ENCODE assay signal across 27 mouse cellular contexts in the genomic region with DNA sequence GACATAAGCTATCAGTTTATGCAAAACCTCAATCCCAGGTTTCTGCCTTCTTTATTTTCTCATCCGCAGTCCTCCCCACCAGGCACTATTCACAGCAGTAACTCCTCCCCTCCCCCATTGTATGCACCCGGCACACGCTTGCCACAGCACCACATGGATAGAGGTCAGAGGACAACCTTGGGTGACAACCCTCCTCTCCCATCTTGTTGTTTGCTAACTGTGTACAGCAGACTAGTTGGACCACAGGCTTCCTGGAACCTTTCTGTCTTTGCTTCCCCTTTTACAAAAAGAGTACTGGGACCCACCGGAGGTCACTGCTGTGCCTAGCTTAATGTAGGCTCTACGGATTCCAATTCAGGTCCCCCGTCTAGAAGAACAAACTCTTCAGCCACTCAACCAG. TPM values are rescaled to one million over a fixed set of nuclear protein-coding genes. Genes with fewer than 3 reads are reported as not detected.
DNase-seq lines count a peak whose midpoint lies in the region; ATAC-seq and TF ChIP-seq lines count a peak whose summit lies in the region.
"Had no signal": no experiment of that assay in that cellular context is flagged by ENCODE, and none has a peak within 500 bp of the region (broad histone marks: within the 10 kb centered on the region; RNA-seq: fewer than 3 reads in every experiment).

No protein-coding gene starts in this region.

- peaks cover 18% of the 10 kb centered on the region for H3K36me3 ChIP-seq in liver, postnatal 0 days (replicated peaks; ENCODE audit: insufficient read depth, low read length)
- H3K36me3 ChIP-seq in splenic B cell, adult 2 months (ENCODE audit: control insufficient read depth, insufficient read depth, low read length, poor library complexity, severe bottlenecking), result peaks cover 16% of the 10 kb centered on the region
- H3K36me3 ChIP-seq: intestine, embryonic 15.5 days had no signal

- no peaks in the 10 kb centered on the region for H3K27me3 ChIP-seq in liver, postnatal 0 days (ENCODE audit: insufficient read depth, low read length)
- no peaks in the 10 kb centered on the region for H3K27me3 ChIP-seq in splenic B cell, adult 2 months (ENCODE audit: control insufficient read depth, insufficient read depth, low read length, poor library complexity, severe bottlenecking)
- H3K27me3 ChIP-seq: heart, embryonic 15.5 days; hindbrain, embryonic 15.5 days; intestine, embryonic 15.5 days; limb, embryonic 13.5 days; midbrain, embryonic 15.5 days; neural tube, embryonic 13.5 days; stomach, embryonic 15.5 days had no signal

- TF ChIP-seq CTCF in bone marrow, adult 2 months (IDR thresholded peaks at IDR 0.05; ENCODE audit: control insufficient read depth, insufficient read depth, low read length), result no peak
- no peak for TF ChIP-seq CTCF in liver, postnatal 0 days (IDR thresholded peaks at IDR 0.05; ENCODE audit: low read depth)

- H3K4me3 ChIP-seq in bone marrow, adult 2 months (replicated peaks; ENCODE audit: control insufficient read depth, low read depth, low read length), result no peak overlapping the region
- no peak overlapping the region for H3K4me3 ChIP-seq in liver, postnatal 0 days (ENCODE audit: low read depth, low read length)
- H3K4me3 ChIP-seq: forebrain, embryonic 10.5 days; heart, adult 2 months; heart, embryonic 15.5 days; hindbrain, embryonic 15.5 days; intestine, embryonic 15.5 days; limb, embryonic 13.5 days; midbrain, embryonic 15.5 days; neural tube, embryonic 13.5 days; stomach, embryonic 15.5 days had no signal

- H3K9ac ChIP-seq in liver, postnatal 0 days (replicated peaks), result no peak overlapping the region
- H3K9ac ChIP-seq: heart, embryonic 15.5 days; hindbrain, embryonic 15.5 days; intestine, embryonic 15.5 days; limb, embryonic 13.5 days; lung, embryonic 14.5 days; midbrain, embryonic 15.5 days; neural tube, embryonic 13.5 days; stomach, embryonic 15.5 days had no signal

- DNase-seq in liver, result peak; percentile 24
- DNase-seq in liver, postnatal 0 days, result no peak
- peak; percentile 7 for DNase-seq in splenic B cell, adult 2 months (ENCODE audit: low read depth, low spot score)
- DNase-seq in heart, adult 9 months (ENCODE audit: low spot score in 2 of 2), result no peak
- no peak for DNase-seq in gastrocnemius, postnatal 10 days
- DNase-seq in layer of hippocampus, postnatal 10 days (ENCODE audit: low spot score in 2 of 2), result no peak
- DNase-seq: adrenal gland, postnatal 25 days; cerebellum, adult 11 months; cerebellum, adult 9-11 months; gastrocnemius, postnatal 25 days; heart, adult 2 months; heart, postnatal 36 days; kidney, adult 8-10 months; kidney, postnatal 10 days; lung, embryonic 14.5 days; thymus, postnatal 4 days had no signal

- peaks cover 1% of the 10 kb centered on the region; the same call in 1 of the 2 replicates for H3K4me1 ChIP-seq in bone marrow, adult 2 months (ENCODE audit: control insufficient read depth, insufficient read depth, low read length)
- H3K4me1 ChIP-seq in liver, postnatal 0 days (ENCODE audit: insufficient read depth), result no peaks in the 10 kb centered on the region; the same call in 1 of the 2 replicates
- H3K4me1 ChIP-seq: forebrain, embryonic 10.5 days; heart, embryonic 15.5 days; hindbrain, embryonic 15.5 days; intestine, embryonic 15.5 days; limb, embryonic 13.5 days; midbrain, embryonic 15.5 days; neural tube, embryonic 13.5 days; stomach, embryonic 15.5 days had no signal

- ATAC-seq in liver, postnatal 0 days, result peak; percentile 63; the same call in 1 of the 2 replicates
- ATAC-seq: forebrain, embryonic 16.5 days; intestine, embryonic 15.5 days; midbrain, embryonic 15.5 days had no signal

- H3K9me3 ChIP-seq in liver, postnatal 0 days (ENCODE audit: low read length), result no peaks in the 10 kb centered on the region
- H3K9me3 ChIP-seq: forebrain, embryonic 10.5 days; heart, embryonic 15.5 days; hindbrain, embryonic 15.5 days; intestine, embryonic 15.5 days; limb, embryonic 13.5 days; midbrain, embryonic 15.5 days; neural tube, embryonic 13.5 days; stomach, embryonic 15.5 days had no signal

- no peak for TF ChIP-seq POLR2A in bone marrow, adult 2 months (IDR thresholded peaks at IDR 0.05; ENCODE audit: borderline replicate concordance, control insufficient read depth, low read depth, low read length)

- peak overlapping the region; percentile 58 for H3K27ac ChIP-seq in bone marrow, adult 2 months (ENCODE audit: control insufficient read depth, insufficient read depth, low read depth, low read length, poor library complexity)
- H3K27ac ChIP-seq in liver, postnatal 0 days (ENCODE audit: low read depth), result no peak overlapping the region
- H3K27ac ChIP-seq: forebrain, embryonic 10.5 days; heart, adult 2 months; heart, embryonic 15.5 days; hindbrain, embryonic 15.5 days; intestine, embryonic 15.5 days; limb, embryonic 13.5 days; macrophage; midbrain, embryonic 15.5 days; neural tube, embryonic 13.5 days; stomach, embryonic 15.5 days had no signal

- no peak for TF ChIP-seq EP300 in liver, postnatal 0 days (IDR thresholded peaks at IDR 0.05; ENCODE audit: low read depth)

- H3K4me2 ChIP-seq in liver, postnatal 0 days (ENCODE audit: low read depth, low read length), result no peak overlapping the region
- H3K4me2 ChIP-seq: heart, embryonic 15.5 days; hindbrain, embryonic 15.5 days; intestine, embryonic 15.5 days; limb, embryonic 13.5 days; lung, embryonic 14.5 days; midbrain, embryonic 15.5 days; neural tube, embryonic 13.5 days; stomach, embryonic 15.5 days had no signal

- 23% methylated on average over 6 of the region's 6 CpGs for WGBS in bone marrow, adult 2 months
- 43% methylated on average over 6 of the region's 6 CpGs for WGBS in liver, postnatal 0 days (ENCODE audit: insufficient replicate concordance)

RNA-seq across cellular contexts. Expression of gene Ngp, which starts 21.0 kb away (rescaled TPM):
- polyA plus RNA-seq in bone marrow, adult 2 months (2011; ENCODE audit: insufficient read depth, insufficient read length, low replicate concordance, missing spikeins), result 1,341 and 3,924 TPM in 2 replicates
- 1,016 and 1,021 TPM in 2 replicates for polyA plus RNA-seq in liver, postnatal 0 days (2015; fragmentation: Nextera tagmentation; extraction: Ambion mirVana)
- 10 to 100 TPM in 1 of 2 experiments, under 1 TPM in 1; 0.59 to 15.6 TPM for total RNA-seq in gastrocnemius, postnatal 10 days (2021)
- 1 to 10 TPM in 1 of 2 experiments, not detected in 1; 5.9 TPM for total RNA-seq in layer of hippocampus, postnatal 10 days (2021)
- total RNA-seq: adrenal gland, postnatal 25 days; gastrocnemius, postnatal 25 days; heart, adult 2 months had no signal
- polyA plus RNA-seq: forebrain, embryonic 10.5 days had no signal

RNA-seq across cellular contexts. Expression of gene Ptpn23, which starts 32.5 kb away (rescaled TPM):
- 7.6 and 20.4 TPM in 2 replicates for polyA plus RNA-seq in bone marrow, adult 2 months (2011; ENCODE audit: insufficient read depth, insufficient read length, low replicate concordance, missing spikeins)
- polyA plus RNA-seq in liver, postnatal 0 days (2015; fragmentation: Nextera tagmentation; extraction: Ambion mirVana), result 3.0 and 3.3 TPM in 2 replicates
- 10 to 100 TPM; 12.6 to 22.0 TPM for total RNA-seq in gastrocnemius, postnatal 10 days (2021)
- 10 to 100 TPM; 49.9 to 57.0 TPM for total RNA-seq in layer of hippocampus, postnatal 10 days (2021)

RNA-seq across cellular contexts. Expression of gene Klhl18, which starts 35.9 kb away (rescaled TPM):
- 6.2 and 18.4 TPM in 2 replicates for polyA plus RNA-seq in bone marrow, adult 2 months (2011; ENCODE audit: insufficient read depth, insufficient read length, low replicate concordance, missing spikeins)
- polyA plus RNA-seq in liver, postnatal 0 days (2015; fragmentation: Nextera tagmentation; extraction: Ambion mirVana), result 1.4 and 1.5 TPM in 2 replicates
- total RNA-seq in gastrocnemius, postnatal 10 days (2021), result 1 to 10 TPM; 6.0 to 8.3 TPM
- total RNA-seq in layer of hippocampus, postnatal 10 days (2021), result 10 to 100 TPM; 29.5 to 31.4 TPM

RNA-seq across cellular contexts. Expression of gene Kif9, which starts 36.2 kb away (rescaled TPM):
- polyA plus RNA-seq in bone marrow, adult 2 months (2011; ENCODE audit: insufficient read depth, insufficient read length, low replicate concordance, missing spikeins), result not detected in 2 replicates
- polyA plus RNA-seq in liver, postnatal 0 days (2015; fragmentation: Nextera tagmentation; extraction: Ambion mirVana), result 0.09 and 0.53 TPM in 2 replicates
- under 1 TPM; 0.23 to 0.42 TPM for total RNA-seq in gastrocnemius, postnatal 10 days (2021)
- 1 to 10 TPM; 4.2 to 5.2 TPM for total RNA-seq in layer of hippocampus, postnatal 10 days (2021)

Comparison
In these comparisons a context has a peak if more than half of its experiments do, and no peak if none do; other contexts are left out.
1. DNase-seq: peak in liver (single experiment) and splenic B cell, adult 2 months (single experiment); none in liver, postnatal 0 days (single experiment), heart, adult 9 months (0 of 2), gastrocnemius, postnatal 10 days (single experiment) and layer of hippocampus, postnatal 10 days (0 of 2).